Mouse (Mus musculus): ENCODE results near the gene Igf1r.

DNA sequence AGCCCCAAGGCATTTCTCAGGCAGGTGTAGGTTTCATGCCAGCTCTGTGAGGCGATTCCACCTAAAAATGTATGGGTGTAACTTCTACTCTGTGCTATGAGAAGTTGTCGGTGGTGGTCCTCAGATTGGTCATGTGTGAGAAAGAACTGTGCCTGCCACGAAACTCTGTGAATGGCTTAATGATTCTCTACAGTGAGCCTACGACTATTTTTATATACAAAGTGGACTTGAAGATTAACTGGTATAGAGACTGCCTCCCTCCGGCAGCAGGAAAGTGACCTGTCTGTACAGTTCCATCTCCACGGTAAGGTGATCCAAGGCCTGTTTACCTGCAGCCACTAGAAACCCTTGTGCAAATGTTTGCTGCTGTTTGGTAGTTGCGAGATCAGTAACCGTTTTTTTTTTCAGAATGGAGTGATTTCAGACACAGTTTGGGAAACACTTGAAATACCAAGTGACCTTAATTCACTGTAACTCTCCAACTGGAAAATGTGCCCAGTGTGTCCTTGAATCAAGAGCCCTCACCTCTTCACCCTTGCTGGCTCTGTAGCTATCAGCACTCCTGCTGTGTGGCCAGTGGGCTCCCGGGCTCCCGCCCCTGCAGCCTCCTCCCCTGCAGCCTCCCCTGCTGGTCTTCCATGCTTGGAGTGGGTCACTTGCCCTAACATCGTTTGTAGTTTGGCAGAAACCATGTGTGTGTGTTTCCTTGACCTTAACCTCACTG, 127.7 kb downstream of the Igf1r start:
- TF ChIP-seq CTCF (IDR thresholded peaks at IDR 0.05; ENCODE audit: low read depth, low read length) = no peak
- no peak for TF ChIP-seq GATA1 (IDR thresholded peaks at IDR 0.05; ENCODE audit: borderline replicate concordance, low read length)
- TF ChIP-seq TAL1 (conservative IDR thresholded peaks at IDR 0.05; ENCODE audit: low read depth, low read length) = no peak
- TF ChIP-seq POLR2AphosphoS5 (IDR thresholded peaks at IDR 0.05; ENCODE audit: insufficient replicate concordance, low read depth, low read length) = no peak
